ENCODE assay signal across 10 mouse cellular contexts in genomic region chr12:104448099-104448498, GRCm38 (mm10). TPM values are rescaled to one million over a fixed set of nuclear protein-coding genes. Genes with fewer than 3 reads are reported as not detected.
DNase-seq lines count a peak whose midpoint lies in the region; ATAC-seq lines count a peak whose summit lies in the region.
"Had no signal": no experiment of that assay in that cellular context is flagged by ENCODE, and none has a peak within 500 bp of the region (broad histone marks: within the 10 kb centered on the region; RNA-seq: fewer than 3 reads in every experiment).

No protein-coding gene starts in this region.

- H3K27ac ChIP-seq in kidney, embryonic 15.5 days, result no peak overlapping the region

- 0 out of 2 replicates have a peak, but pooled peaks cover 5% of the 10 kb centered on the region for H3K27me3 ChIP-seq in kidney, embryonic 15.5 days

- WGBS in kidney, embryonic 15.5 days, result 32% methylated on average over 13 of the region's 13 CpGs

- no peak overlapping the region for H3K9ac ChIP-seq in kidney, embryonic 15.5 days

- 0 out of 2 replicates have a peak, but pooled peaks cover 4% of the 10 kb centered on the region for H3K4me1 ChIP-seq in kidney, embryonic 15.5 days

- no peaks in the 10 kb centered on the region for H3K36me3 ChIP-seq in kidney, embryonic 15.5 days

- no peak for ATAC-seq in kidney, embryonic 15.5 days (replicated peaks; ENCODE audit: low FRiP score)

- peak; percentile 20 for DNase-seq in cerebellum, adult 11 months
- no peak for DNase-seq in cerebellum, adult 9-11 months
- DNase-seq in left cerebral cortex, adult 18-20 months (ENCODE audit: low spot score in 2 of 2), result peak; percentile 41 to 61
- no peak for DNase-seq in left cerebral cortex, adult 11 months (ENCODE audit: low spot score)
- DNase-seq in brain, adult 2 months (ENCODE audit: low read depth, low spot score), result peak; percentile 61
- peak; percentile 38 to 53 for DNase-seq in lung, postnatal 4 days
- DNase-seq in thymus, postnatal 36 days, result peak; percentile 58 to 65

- H3K4me3 ChIP-seq in kidney, embryonic 15.5 days (replicated peaks), result no peak overlapping the region

- H3K4me2 ChIP-seq in kidney, embryonic 15.5 days, result peak overlapping the region; percentile 22; the same call in 1 of the 2 replicates

- H3K9me3 ChIP-seq in kidney, embryonic 15.5 days (replicated peaks), result no peaks in the 10 kb centered on the region

RNA-seq across cellular contexts. Expression of gene Gsc, which starts 25.0 kb away (rescaled TPM):
- not detected for total RNA-seq in left cerebral cortex, adult 18-20 months (2021)
- polyA plus RNA-seq in kidney, embryonic 15.5 days (2015; fragmentation: Nextera tagmentation; extraction: Ambion mirVana), result 0.17 TPM in 1 of 2 replicates, not detected in the other
- polyA plus RNA-seq: C2C12; liver, embryonic 16.5 days had no signal

RNA-seq across cellular contexts. Expression of gene Serpina3n, which starts 41.6 kb away (rescaled TPM):
- 10 to 100 TPM; 13.4 to 20.2 TPM for total RNA-seq in left cerebral cortex, adult 18-20 months (2021)
- 0.08 TPM in 1 of 2 replicates, not detected in the other for polyA plus RNA-seq in kidney, embryonic 15.5 days (2015; fragmentation: Nextera tagmentation; extraction: Ambion mirVana)
- polyA plus RNA-seq: C2C12 had no signal

Comparison
In these comparisons a context has a peak if more than half of its experiments do, and no peak if none do; other contexts are left out.
1. DNase-seq: peak in cerebellum, adult 11 months (single experiment), left cerebral cortex, adult 18-20 months (2 of 2), brain, adult 2 months (single experiment), lung, postnatal 4 days (2 of 2) and thymus, postnatal 36 days (2 of 2); none in cerebellum, adult 9-11 months (single experiment) and left cerebral cortex, adult 11 months (single experiment).